Mouse (Mus musculus): ENCODE data around the gene Ranbp1. TPM values are rescaled to one million over a fixed set of nuclear protein-coding genes. Genes with fewer than 3 reads are reported as not detected.

The Ranbp1 gene
- 50.5 and 61.9 TPM in 2 replicates for total RNA-seq (2023)

GRCm38 (mm10) chr16:18248433-18249363 lies at the start of gene Ranbp1, which contains the start of gene Trmt2a:
Ranbp1 (minus strand) TSS chr16:18248732.
Trmt2a (plus strand) TSS chr16:18248679.

DNA sequence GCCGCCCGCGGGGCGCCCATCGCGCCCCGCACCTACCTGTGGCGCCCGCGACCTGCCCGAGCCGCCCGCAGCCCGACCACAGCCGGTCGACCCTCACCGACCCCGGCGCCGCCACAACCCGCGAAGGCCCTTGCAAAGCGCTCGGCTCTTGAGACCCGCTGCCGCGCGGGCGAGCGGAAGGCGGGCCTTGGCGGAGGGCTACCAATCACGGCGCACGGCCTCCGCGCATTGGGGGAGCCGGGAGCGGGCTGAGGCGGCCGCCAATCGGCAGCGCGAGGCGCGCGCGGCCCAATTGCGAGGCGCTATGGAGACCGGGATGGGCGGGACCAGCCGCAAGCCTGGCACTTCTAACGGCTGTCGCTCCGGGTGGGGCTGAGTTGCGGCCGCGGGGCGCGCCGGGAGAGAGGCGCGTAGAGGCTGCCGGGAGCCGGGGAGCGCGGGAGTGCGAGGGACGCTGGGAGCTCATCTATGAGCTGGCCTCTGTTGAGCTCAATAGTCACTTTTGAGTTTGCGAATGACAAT lies 40.6 kb upstream of the Ranbp1 start, which contains the start of gene Dgcr8:
Gene Dgcr8, minus strand, starts transcription at position 180 of the 522 bp plus-strand sequence.

DNA sequence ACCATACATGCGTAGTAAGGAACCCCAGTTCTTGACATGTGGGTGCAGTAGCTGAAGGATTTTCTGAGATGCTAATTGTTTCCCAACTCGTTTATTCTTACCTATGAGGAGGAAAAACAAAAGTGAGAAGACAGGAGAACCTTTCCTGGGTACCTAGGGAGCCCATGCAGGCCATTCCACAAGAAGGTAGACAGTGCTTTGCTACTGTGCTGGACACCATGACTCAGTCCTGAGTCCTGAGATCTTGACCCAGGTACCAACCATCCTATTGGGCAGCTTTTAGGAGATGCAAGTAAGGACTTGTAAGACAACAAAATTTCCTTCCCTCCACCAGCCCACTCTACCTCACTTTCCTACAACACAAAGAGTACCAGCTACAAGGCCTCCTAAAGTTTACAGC lies 9.7 kb upstream of the Ranbp1 start, which contains the start of gene Gm49776:
Gene Gm49776, minus strand, starts transcription at position 101 of the 400 bp plus-strand sequence.

GRCm38 (mm10) chr16:18234671-18235388 lies 13.7 kb downstream of the Ranbp1 start, which contains the start of gene Zdhhc8:
Zdhhc8 (minus strand) TSS chr16:18235136.

DNA sequence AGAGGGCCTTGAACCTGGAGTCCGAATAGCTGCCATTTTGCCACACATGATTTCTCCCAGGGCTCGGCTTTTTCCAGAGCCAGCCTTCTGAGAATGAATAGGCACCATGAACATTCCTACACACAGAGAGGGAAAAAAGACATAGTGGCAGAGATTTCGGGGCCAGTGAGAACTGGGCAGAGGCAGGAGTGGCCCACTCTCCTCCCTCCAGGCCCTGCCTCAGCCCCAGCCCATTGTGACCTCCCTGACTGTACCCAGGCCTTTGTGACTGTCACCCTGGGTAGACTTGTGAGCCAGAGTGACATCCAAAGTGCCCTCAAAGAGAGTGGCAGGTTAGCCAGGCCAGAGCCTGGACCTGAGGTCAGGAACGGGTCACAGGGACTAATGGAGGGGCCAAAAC lies 31.0 kb downstream of the Ranbp1 start, which contains the start of gene Ccdc188:
Gene Ccdc188, plus strand, starts transcription at position 301 of the 400 bp plus-strand sequence.

Other genes starting within 250 kb of the Ranbp1 start
- gene Dgcr6, start 195.9 kb downstream of the Ranbp1 start, total RNA-seq (2023) = 7.3 and 10.1 TPM in 2 replicates
- 7.2 and 8.8 TPM in 2 replicates for gene Prodh, start 158.5 kb downstream of the Ranbp1 start, total RNA-seq (2023)
- 0.20 TPM in 1 of 2 replicates, not detected in the other for gene Rtn4r, start 121.1 kb downstream of the Ranbp1 start, total RNA-seq (2023)
- not detected in 2 replicates for gene Ccdc188, start 30.9 kb downstream of the Ranbp1 start, total RNA-seq (2023)
- 2.0 and 2.8 TPM in 2 replicates for gene Zdhhc8, start 13.6 kb downstream of the Ranbp1 start, total RNA-seq (2023)
- 34.0 and 45.7 TPM in 2 replicates for gene Trmt2a, start 53 bp downstream of the Ranbp1 start, total RNA-seq (2023)
- not detected in 2 replicates for gene Gm49776, start 9.6 kb upstream of the Ranbp1 start, total RNA-seq (2023)
- gene Dgcr8, start 40.5 kb upstream of the Ranbp1 start, total RNA-seq (2023) = 10.3 and 15.3 TPM in 2 replicates
- gene Tango2, start 99.4 kb upstream of the Ranbp1 start, total RNA-seq (2023) = 20.1 and 25.5 TPM in 2 replicates
- 1.8 and 4.4 TPM in 2 replicates for gene Arvcf, start 99.5 kb upstream of the Ranbp1 start, total RNA-seq (2023)
- 5.1 and 7.1 TPM in 2 replicates for gene Txnrd2, start 177.7 kb upstream of the Ranbp1 start, total RNA-seq (2023)
- gene Comt, start 178.1 kb upstream of the Ranbp1 start, total RNA-seq (2023) = 16.9 and 19.2 TPM in 2 replicates
- 1.6 and 2.6 TPM in 2 replicates for gene Gnb1l, start 250.0 kb upstream of the Ranbp1 start, total RNA-seq (2023)

All from neutrophil, adult 65 days (primary cell).